Mouse (Mus musculus) embryonic facial prominence, embryonic 13.5 days (tissue): Measurements from ENCODE around the gene Zbtb1. TPM values are rescaled to one million over a fixed set of nuclear protein-coding genes. Genes with fewer than 3 reads are reported as not detected.
A peak's percentile ranks its signal among the peaks of the same experiment; 100 is the strongest.
"Not testable (repeated sequence)": the region's sequence is repeated elsewhere in the genome, so short reads cannot be mapped to it uniquely, and the experiment has no call there.

ENCODE experiments used
- ATAC-seq: fragments of 200-750 bp; cut with Nextera tagmentation; 2 replicates; pipeline ENCODE4 v1.8.0; 2017; ENCODE audit warnings: low read depth; ENCODE audit not compliant: insufficient number of reproducible peaks, insufficient read depth, low FRiP score, low TSS enrichment
- H3K27ac ChIP-seq: fragments of 300-500 bp; sonication (generic); 2 replicates; pipeline ENCODE4 v1.5.1; 2015; ENCODE audit warnings: moderate library complexity, mild to moderate bottlenecking, inconsistent platforms
- H3K27me3 ChIP-seq: fragments of 300-500 bp; sonication (generic); 2 replicates; pipeline ENCODE4 v1.6.1; 2015; ENCODE audit warnings: mild to moderate bottlenecking, inconsistent platforms
- H3K36me3 ChIP-seq: fragments of 300-500 bp; sonication (generic); 2 replicates; pipeline ENCODE4 v1.6.1; 2015; ENCODE audit warnings: mild to moderate bottlenecking, inconsistent platforms
- H3K4me1 ChIP-seq: fragments of 300-500 bp; sonication (generic); 2 replicates; pipeline ENCODE4 v1.6.1; 2015; ENCODE audit warnings: inconsistent platforms
- H3K4me2 ChIP-seq: fragments of 300-500 bp; sonication (generic); 2 replicates; pipeline ENCODE4 v1.6.1; 2015; ENCODE audit warnings: moderate library complexity, mild to moderate bottlenecking, inconsistent platforms
- H3K4me3 ChIP-seq: fragments of 300-500 bp; sonication (generic); 2 replicates; pipeline ENCODE4 v1.5.1; 2015; ENCODE audit warnings: mild to moderate bottlenecking, inconsistent platforms
- H3K9ac ChIP-seq: fragments of 300-500 bp; sonication (generic); 2 replicates; pipeline ENCODE4 v1.6.1; 2015; ENCODE audit warnings: mild to moderate bottlenecking, inconsistent platforms
- H3K9me3 ChIP-seq: fragments of 300-500 bp; sonication (generic); 2 replicates; pipeline ENCODE4 v1.6.1; 2016; ENCODE audit warnings: inconsistent platforms
- WGBS: fragments of 180-500 bp; shearing (Covaris S2); methylation state at CpG from one replicate; pipeline ENCODE4 v1.1.7; 2015; ENCODE audit warnings: mixed read lengths; 5-methylcytosine and 5-hydroxymethylcytosine counted together
- polyA plus RNA-seq: library from polyadenylated mRNA; unstranded; fragments of >200 nt; fragmentation: Nextera tagmentation; extraction: Ambion mirVana; gene quantifications from 2 replicates; pipeline ENCODE4 v1.2.1, GENCODE M21; 2015

Zbtb1 gene
- polyA plus RNA-seq, 1 experiment from 2014 or later, result 11.3 TPM

DNA sequence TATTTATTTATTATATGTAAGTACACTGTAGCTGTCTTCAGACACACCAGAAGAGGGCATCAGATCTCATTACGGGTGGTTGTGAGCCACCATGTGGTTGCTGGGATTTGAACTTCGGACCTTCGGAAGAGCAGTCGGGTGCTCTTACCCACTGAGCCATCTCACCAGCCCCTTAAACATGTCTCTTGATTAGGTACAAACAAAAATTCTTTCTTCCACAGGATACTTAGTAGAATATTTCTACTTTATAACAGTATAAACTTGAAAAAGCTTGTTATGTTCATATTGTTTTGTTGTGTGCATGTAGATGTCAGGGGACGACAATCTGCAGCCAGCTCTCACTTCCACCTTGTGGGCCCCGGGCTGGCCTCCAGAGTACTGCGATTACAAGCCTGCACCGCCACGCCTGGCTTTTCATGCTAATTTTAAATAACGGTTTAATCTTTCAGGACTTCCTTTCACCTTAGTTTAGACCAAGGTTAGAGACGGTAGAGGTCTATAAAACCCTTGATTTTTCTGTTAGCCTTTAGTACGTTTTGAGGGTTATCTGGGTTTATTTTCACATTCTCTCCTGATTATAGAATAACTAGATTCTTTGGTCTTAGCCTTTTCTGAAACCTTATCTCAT, 45.4 kb downstream of the Zbtb1 start:
- Histone ChIP-seq H3K4me1 (no peaks in the 10 kb centered on the region), H3K36me3 (no peaks in the 10 kb centered on the region), H3K9me3 (0 out of 2 replicates have a peak, but pooled peaks cover 4% of the 10 kb centered on the region), H3K27ac (no peak overlapping the region), H3K27me3 (peaks cover 10% of the 10 kb centered on the region), H3K9ac (no peak overlapping the region), H3K4me2 (no peak overlapping the region), H3K4me3 (no peak overlapping the region)
- 77% methylated on average over 12 of the region's 12 CpGs for WGBS
- ATAC-seq, result no peak

DNA sequence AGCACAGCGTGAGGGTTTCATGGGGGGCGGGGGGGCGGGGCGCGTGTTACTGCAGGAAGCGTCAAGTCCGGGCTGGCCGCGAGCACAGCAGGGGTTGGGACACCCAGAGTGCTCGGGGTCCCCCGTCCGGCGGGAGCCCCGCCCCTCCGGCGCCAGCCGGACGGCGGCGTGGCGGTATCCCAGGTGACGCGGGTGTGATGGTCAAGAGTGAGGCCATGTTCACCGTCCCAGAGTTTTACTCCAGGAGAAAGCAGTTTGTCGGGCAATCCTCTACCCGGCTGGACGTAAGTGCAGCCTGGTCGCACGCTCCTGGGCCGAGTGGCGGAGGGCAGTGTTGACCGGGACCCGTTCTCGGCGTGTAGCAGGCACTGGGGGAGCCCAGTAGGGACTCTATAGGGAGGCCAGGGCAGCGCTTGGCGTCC, 47.4 kb downstream of the Zbtb1 start, which contains the start of gene Ppp1r36:
Ppp1r36 (plus strand) TSS at position 106 of the 422 bp plus-strand sequence.
- Histone ChIP-seq H3K4me2 (peak within 1 kb of the TSS; percentile 82), H3K4me1 (no peaks in the 10 kb centered on the region), H3K9me3 (0 out of 2 replicates have a peak, but pooled peaks cover 4% of the 10 kb centered on the region), H3K27me3 (peaks cover 10% of the 10 kb centered on the region), H3K27ac (no peak within 1 kb of the TSS), H3K4me3 (peak within 1 kb of the TSS; percentile 52), H3K36me3 (no peaks in the 10 kb centered on the region), H3K9ac (peak within 1 kb of the TSS; percentile 70)
- ATAC-seq, result 0 out of 2 replicates have a peak, but pooled peaks have one; percentile 37
- under 1% methylated on average over 37 of the region's 37 CpGs for WGBS

DNA sequence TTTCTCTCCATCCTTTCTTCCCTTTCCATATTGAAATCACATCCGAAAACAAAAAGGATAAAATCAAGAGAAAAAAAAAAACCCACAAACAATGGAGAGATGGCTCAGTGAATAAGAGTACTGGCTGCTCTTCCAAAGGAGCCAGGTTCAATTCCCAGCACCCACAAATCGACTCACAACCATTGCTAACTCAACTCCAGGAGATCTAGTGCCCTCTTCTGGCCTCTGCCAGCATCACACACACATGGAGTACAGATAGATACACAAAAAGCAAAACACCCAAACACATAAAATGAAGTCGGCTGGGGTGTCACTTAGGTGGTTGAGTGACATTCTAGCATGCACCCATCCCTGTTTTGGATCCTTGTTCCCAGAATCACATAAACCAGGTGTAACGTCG, 48.3 kb downstream of the Zbtb1 start:
- WGBS, result 89% methylated on average over 5 of the region's 5 CpGs

DNA sequence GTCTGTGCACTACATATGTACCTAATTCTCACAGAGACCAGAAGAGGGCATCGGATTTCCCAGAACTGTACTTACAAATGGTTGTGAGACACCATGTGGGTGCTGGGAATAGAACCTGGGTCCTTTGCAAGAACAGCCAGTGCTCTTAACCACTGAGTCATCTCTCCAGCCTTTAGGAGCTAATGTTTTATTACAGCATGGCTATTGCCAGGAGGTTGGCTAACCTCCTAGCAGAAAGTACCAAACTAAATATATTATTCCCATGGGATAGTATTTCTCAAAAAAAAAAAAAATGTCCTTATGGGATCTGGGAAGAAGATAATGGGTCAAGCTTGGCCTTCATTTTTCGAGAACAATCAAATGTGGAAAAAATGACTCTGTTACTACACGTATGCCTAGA, 55.2 kb downstream of the Zbtb1 start:
- no peak overlapping the region for H3K9ac ChIP-seq
- 86% methylated on average over 3 of the region's 3 CpGs for WGBS
- H3K27ac ChIP-seq, result no peak overlapping the region
- H3K27me3 ChIP-seq, result no peaks in the 10 kb centered on the region; the same call in 1 of the 2 replicates
- no peaks in the 10 kb centered on the region for H3K4me1 ChIP-seq
- no peak for ATAC-seq
- H3K4me2 ChIP-seq, result no peak overlapping the region
- H3K9me3 ChIP-seq, result no peaks in the 10 kb centered on the region
- no peak overlapping the region for H3K4me3 ChIP-seq
- H3K36me3 ChIP-seq, result no peaks in the 10 kb centered on the region

More for the DNA sequence above, 48.3 kb downstream of the Zbtb1 start:
- H3K36me3 ChIP-seq, result no peaks in the 10 kb centered on the region
- no peak overlapping the region for H3K4me3 ChIP-seq
- H3K27me3 ChIP-seq, result peaks cover 10% of the 10 kb centered on the region
- H3K9ac ChIP-seq, result no peak overlapping the region
- 0 out of 2 replicates have a peak, but pooled peaks cover 4% of the 10 kb centered on the region for H3K9me3 ChIP-seq
- H3K4me2 ChIP-seq, result no peak overlapping the region
- no peak overlapping the region for H3K27ac ChIP-seq
- ATAC-seq, result no peak
- no peaks in the 10 kb centered on the region for H3K4me1 ChIP-seq

GRCm38 (mm10) chr12:76427546-76427945, 57.5 kb downstream of the Zbtb1 start:
- Histone ChIP-seq H3K4me1 (no peaks in the 10 kb centered on the region), H3K9ac (no peak overlapping the region), H3K4me2 (peak overlapping the region; percentile 30; the same call in 1 of the 2 replicates), H3K27ac (no peak overlapping the region), H3K36me3 (no peaks in the 10 kb centered on the region), H3K4me3 (no peak overlapping the region), H3K27me3 (no peaks in the 10 kb centered on the region; the same call in 1 of the 2 replicates), H3K9me3 (no peaks in the 10 kb centered on the region)
- no peak for ATAC-seq
- 48% methylated on average over 5 of the region's 5 CpGs for WGBS

- H3K9me3 ChIP-seq, result no peaks in the 10 kb centered on the region
- no peak overlapping the region for H3K27ac ChIP-seq
- no peaks in the 10 kb centered on the region for H3K36me3 ChIP-seq
- peaks cover 8% of the 10 kb centered on the region for H3K4me1 ChIP-seq
- ATAC-seq, result no peak
- no peak overlapping the region for H3K9ac ChIP-seq
- H3K4me2 ChIP-seq, result no peak overlapping the region
- H3K27me3 ChIP-seq, result peaks cover 16% of the 10 kb centered on the region
- 66% methylated on average over 5 of the region's 5 CpGs for WGBS
- H3K4me3 ChIP-seq, result no peak overlapping the region
These were observed 60.9 kb downstream of the Zbtb1 start for GRCm38 (mm10) chr12:76430879-76431406.

DNA sequence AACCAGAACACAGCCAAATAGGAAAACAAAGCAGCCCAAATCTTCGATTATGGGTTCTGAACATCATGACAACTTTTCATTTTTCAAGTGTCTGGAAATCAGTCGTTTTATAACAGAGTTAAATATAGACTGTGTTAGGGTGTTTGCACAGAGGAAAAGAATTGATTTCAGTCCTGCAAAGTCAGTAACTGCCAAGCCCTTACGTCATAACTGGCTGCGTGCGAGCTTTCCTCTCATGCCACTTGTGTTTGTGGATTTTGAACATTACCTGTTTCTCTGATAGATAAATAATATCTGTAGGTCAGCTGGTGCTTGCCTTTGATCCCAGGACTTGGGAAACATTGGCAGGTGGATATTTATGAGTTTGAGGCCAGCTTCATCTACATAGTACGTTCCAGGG, 61.4 kb downstream of the Zbtb1 start:
- Histone ChIP-seq H3K27me3 (peaks cover 16% of the 10 kb centered on the region), H3K4me1 (peaks cover 8% of the 10 kb centered on the region), H3K36me3 (no peaks in the 10 kb centered on the region), H3K27ac (no peak overlapping the region), H3K9me3 (no peaks in the 10 kb centered on the region), H3K9ac (no peak overlapping the region), H3K4me3 (no peak overlapping the region), H3K4me2 (no peak overlapping the region)
- WGBS, result 84% methylated on average over 6 of the region's 6 CpGs
- ATAC-seq, result no peak

GRCm38 (mm10) chr12:76434111-76434510, 64.0 kb downstream of the Zbtb1 start:
- H3K4me1 ChIP-seq, result peaks cover 8% of the 10 kb centered on the region

DNA sequence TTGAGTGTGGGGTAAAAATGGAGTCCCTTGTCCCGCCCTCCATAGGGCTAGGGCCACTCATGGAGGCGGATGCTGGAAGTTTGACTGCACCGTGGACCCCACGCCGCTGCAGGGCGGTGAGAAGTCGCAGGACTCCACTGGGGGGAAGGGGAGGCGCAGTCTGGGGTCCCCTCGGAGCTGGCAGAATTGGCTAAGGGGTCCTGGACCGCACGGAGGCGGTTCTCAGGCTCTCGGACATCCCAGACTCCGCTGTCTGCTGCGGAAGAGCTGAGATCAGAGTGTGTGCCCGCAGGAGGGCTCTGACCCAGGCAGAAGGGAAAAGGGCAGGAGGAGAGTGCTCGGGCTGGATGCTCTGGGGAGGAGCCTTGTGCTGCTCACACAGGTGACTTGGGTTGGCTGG, 65.0 kb downstream of the Zbtb1 start:
- Histone ChIP-seq H3K36me3 (no peaks in the 10 kb centered on the region), H3K4me1 (peaks cover 8% of the 10 kb centered on the region), H3K27ac (no peak overlapping the region), H3K27me3 (peaks cover 16% of the 10 kb centered on the region), H3K9ac (peak overlapping the region; percentile 71), H3K9me3 (no peaks in the 10 kb centered on the region), H3K4me2 (peak overlapping the region; percentile 76), H3K4me3 (peak overlapping the region; percentile 51)
- no peak; the same call in 1 of the 2 replicates for ATAC-seq
- 1% methylated on average over 17 of the region's 17 CpGs for WGBS

More at GRCm38 (mm10) chr12:76434111-76434510, 64.0 kb downstream of the Zbtb1 start:
- 46% methylated on average over 7 of the region's 7 CpGs for WGBS
- ATAC-seq, result no peak
- no peak overlapping the region for H3K9ac ChIP-seq
- no peak overlapping the region for H3K27ac ChIP-seq
- no peaks in the 10 kb centered on the region for H3K36me3 ChIP-seq
- no peak overlapping the region for H3K4me3 ChIP-seq
- H3K9me3 ChIP-seq, result no peaks in the 10 kb centered on the region
- no peak overlapping the region for H3K4me2 ChIP-seq
- H3K27me3 ChIP-seq, result peaks cover 16% of the 10 kb centered on the region

DNA sequence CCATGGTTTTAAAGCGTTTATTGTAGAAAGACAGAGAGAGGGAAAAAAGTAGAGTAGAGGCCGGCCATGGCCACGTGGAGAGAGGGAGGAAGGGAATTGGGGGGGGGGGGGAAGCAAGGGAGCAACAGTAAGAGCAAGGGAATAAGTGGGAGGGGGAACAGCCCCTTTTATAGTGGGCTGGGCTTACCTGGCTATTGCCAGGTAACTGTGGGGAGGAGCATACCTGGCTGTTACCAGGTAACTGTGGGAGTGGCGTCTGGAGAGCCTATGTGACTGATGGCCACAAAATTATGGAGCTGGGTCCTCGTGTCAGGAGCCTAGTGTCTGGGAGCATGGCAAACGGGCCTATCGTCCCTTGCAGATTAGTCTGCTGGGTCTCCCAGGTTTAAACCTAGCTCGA, 65.5 kb downstream of the Zbtb1 start:
- H3K27me3 ChIP-seq, result peaks cover 16% of the 10 kb centered on the region
- H3K27ac ChIP-seq, result no peak overlapping the region
- H3K4me2 ChIP-seq, result peak overlapping the region; percentile 76
- peak overlapping the region; percentile 71 for H3K9ac ChIP-seq
- no peaks in the 10 kb centered on the region for H3K36me3 ChIP-seq
- peaks cover 8% of the 10 kb centered on the region for H3K4me1 ChIP-seq
- no peak for ATAC-seq
- peak overlapping the region; percentile 51 for H3K4me3 ChIP-seq
- no peaks in the 10 kb centered on the region for H3K9me3 ChIP-seq
- WGBS, result 28% methylated on average over 8 of the region's 8 CpGs

- not testable (repeated sequence) for H3K27ac ChIP-seq, H3K4me2 ChIP-seq, H3K9me3 ChIP-seq, H3K27me3 ChIP-seq, H3K36me3 ChIP-seq, ATAC-seq, H3K4me3 ChIP-seq, H3K9ac ChIP-seq, H3K4me1 ChIP-seq
- 80% methylated on average over 6 of the region's 6 CpGs for WGBS
These were observed 73.4 kb downstream of the Zbtb1 start for GRCm38 (mm10) chr12:76443488-76443887.

GRCm38 (mm10) chr12:76444359-76444772, 74.3 kb downstream of the Zbtb1 start:
- no peak for ATAC-seq
- 61% methylated on average over 10 of the region's 10 CpGs for WGBS

More at GRCm38 (mm10) chr12:76444359-76444772, 74.3 kb downstream of the Zbtb1 start:
- no peaks in the 10 kb centered on the region for H3K4me1 ChIP-seq
- H3K9me3 ChIP-seq, result no peaks in the 10 kb centered on the region
- no peaks in the 10 kb centered on the region for H3K27me3 ChIP-seq
- no peak overlapping the region for H3K4me2 ChIP-seq
- no peak overlapping the region for H3K9ac ChIP-seq
- H3K36me3 ChIP-seq, result no peaks in the 10 kb centered on the region
- no peak overlapping the region for H3K27ac ChIP-seq
- no peak overlapping the region for H3K4me3 ChIP-seq
